Mouse (Mus musculus) embryo, embryonic 11 days (tissue): ENCODE data around the gene Ribc2.

Source experiments
- DNase-seq: peaks from one replicate; pipeline ENCODE4 v3.0.0-alpha.2; 2015

Ribc2 gene

DNA sequence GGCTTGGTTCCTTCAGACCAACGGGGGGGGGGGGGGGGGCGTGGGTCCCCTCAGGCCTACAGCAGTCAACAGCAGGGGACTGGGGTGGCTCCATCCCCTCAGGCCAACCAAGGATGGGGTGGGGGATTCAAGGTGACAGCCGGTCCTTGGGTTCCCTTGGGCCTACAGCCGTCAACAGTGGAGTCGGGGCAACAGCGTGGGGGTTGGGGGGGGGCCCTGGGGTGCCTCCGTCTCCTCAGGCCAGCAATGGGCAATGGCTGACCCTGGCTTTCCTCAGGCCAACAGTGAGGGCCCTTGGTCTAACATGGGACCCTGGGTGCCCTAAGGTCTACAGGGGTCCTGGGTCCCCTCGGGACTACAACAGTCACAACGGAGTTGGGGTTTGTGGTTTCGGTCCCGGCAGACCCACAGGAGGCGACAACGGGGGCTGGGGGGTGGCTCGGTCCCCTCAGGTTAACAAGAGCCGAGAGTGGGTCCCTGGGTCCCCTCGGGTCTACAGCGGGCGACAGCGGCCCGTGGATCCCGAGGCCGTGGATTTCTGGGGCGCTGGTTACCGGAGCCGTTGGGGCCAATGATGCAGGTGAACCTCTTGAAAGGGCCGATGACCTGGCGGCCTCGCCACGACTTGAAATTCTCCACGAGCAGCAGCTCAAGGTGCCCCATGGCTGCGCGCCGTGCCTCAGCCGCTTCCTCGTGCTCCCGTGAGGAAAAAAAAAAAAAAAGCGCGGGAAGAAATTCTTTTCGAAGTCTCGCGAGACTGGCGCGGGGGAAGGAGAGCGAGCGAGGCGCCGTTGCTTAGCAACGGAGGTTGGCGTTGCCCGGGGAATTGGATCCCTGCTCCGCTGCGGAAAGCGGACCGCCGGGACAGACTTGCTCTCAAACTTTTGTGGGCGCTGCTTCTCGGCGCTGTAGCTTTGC is at the start of gene Ribc2, which contains the start of gene Smc1b:
Gene Ribc2, plus strand, starts transcription at position 804 of the 918 bp plus-strand sequence.
Gene Smc1b, minus strand, starts transcription at position 690 of the 918 bp plus-strand sequence.
- DNase-seq = peak; percentile 96

GRCm38 (mm10) chr15:85085641-85086040 is 46.2 kb upstream of the Ribc2 start:
- DNase-seq = no peak

GRCm38 (mm10) chr15:85132193-85132520 is 279 bp downstream of the Ribc2 start:
- DNase-seq = no peak

GRCm38 (mm10) chr15:85135143-85135542 is 3.3 kb downstream of the Ribc2 start:
- DNase-seq = no peak

- DNase-seq = no peak
These were observed 9.4 kb downstream of the Ribc2 start for GRCm38 (mm10) chr15:85141290-85141689.

- no peak for DNase-seq
These were observed 10.6 kb downstream of the Ribc2 start for GRCm38 (mm10) chr15:85142441-85142840.

DNA sequence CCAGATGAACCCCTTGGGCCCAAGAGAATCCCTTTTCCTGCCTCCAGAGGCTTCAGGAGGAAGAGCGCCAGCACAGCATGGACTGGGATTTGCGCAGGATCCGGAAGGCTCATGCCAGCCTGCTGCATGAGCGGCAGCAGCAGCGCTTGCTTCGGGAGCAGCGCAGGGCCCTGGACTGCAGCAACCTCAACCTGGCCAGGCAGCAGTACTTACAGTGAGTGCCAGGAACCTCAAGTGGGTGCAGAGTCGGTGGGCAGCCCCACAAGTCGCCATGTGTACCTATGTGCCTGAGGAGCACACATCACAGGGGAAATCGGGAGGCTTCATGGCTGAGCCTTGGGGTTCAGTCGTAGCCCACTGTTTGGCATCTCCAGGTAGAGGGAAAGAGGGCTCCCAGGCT is 11.3 kb downstream of the Ribc2 start:
- DNase-seq = no peak

- DNase-seq = no peak
These were observed 11.9 kb downstream of the Ribc2 start for GRCm38 (mm10) chr15:85143747-85144146.

GRCm38 (mm10) chr15:85144249-85144648 is 12.4 kb downstream of the Ribc2 start:
- DNase-seq = no peak

DNA sequence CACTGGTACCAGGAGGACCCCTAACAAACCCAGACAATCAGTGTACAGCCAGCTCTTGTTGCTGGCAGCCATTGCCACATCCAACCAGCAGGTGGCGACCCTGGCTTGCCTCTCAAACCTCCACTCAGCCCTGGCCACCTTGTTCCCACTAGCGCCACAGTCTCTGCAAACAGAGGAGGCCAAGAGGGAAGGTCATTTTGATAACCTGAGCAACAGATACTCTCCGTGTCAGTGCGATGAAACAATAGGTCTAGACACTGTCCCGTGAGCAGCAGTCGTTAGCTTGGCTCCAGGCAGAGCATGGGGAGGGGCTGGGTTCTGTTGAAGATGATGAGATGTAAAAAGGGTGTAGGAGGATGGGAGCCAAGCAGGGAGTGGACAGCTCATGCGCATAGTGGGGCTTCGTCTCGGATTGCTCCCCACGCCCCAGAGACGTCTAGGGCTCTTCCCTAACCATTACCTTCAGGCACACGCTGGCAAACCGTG is 19.6 kb downstream of the Ribc2 start:
- peak; percentile 85 for DNase-seq

- no peak for DNase-seq
These were observed 20.7 kb downstream of the Ribc2 start for GRCm38 (mm10) chr15:85152577-85152976.

DNA sequence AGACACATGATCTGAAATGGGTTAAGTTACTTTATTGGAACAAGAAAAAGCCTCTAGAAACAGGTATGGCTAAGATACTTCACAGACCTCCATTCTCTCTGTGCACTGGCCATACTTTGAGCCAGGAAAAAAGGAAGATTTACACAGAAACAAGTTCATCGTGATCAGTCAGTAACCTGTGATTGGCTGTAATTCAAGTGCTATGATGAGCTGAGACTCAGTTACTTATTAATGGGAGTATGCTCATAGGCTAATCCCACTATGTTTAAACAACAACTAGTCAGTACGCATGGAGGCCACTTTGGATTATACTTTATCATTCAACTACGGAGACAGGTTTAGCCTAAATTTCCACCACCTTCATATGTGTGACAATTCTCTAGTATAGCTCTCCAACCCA is 22.2 kb downstream of the Ribc2 start:
- DNase-seq = no peak

DNA sequence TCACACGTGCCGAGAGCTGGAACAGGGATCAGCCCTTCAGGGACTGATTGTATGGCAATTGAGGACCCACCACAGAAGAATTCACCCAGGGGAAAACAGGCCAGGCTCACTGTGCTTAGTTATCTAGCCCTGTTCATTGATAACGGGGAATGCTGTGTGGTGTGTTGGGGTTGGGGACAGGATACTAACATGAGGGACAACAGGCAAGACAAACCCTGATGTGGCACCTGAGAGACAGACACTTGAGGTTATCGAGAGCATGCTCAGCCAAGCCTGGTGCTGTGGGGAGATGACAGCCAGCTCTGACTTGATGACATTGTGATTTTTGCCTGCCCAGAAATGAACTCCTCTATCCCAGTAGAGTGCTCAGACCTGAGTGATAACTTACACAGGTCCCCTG is 24.3 kb downstream of the Ribc2 start:
- no peak for DNase-seq

GRCm38 (mm10) chr15:85161416-85161815 is 29.5 kb downstream of the Ribc2 start:
- DNase-seq = no peak

DNA sequence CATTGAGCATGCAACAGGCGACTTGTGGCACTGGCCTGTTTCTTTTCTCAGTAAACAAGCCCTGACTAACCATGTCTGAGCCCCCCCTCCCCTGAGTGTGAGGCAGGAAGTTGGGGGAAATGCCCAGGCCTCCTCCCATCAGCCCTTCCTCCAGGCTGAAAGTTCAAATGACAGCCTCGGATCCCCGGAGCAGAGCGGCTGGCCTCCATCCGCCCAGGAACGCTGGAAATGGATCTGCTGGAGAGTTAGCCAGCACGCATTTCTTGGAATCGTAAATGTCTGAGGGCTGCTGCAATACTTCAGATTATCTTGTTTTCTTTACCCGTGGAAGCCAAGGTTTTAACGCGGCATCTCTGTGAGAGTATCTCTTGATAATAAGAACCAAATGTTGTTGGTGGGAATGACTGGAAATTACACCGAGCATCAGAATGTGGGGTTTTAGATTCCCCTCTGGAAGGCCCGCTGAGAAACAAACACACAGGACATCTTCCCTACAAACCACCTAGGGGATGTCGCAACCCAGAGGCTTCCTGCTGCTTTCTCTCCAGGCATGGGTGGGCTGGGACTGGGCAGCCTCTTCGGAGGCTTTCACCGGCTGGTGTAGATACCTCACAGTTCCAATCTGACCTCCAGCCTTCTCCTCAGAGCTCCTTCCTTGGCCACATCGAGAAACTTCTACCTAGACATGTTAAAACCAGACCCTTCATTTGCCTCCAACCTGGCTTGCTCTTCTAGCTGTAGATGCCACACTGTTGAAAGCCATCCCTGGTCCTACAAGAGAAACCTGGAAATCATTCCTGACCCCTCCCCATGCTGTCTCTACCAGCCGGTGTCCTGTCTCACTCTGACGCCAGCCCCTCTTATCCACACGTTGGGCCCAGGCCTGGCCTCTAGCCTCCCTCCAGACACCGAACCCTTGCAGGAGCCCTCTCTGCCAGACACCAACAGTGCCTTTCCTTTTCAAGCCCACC is 31.1 kb downstream of the Ribc2 start:
- peak; percentile 63 for DNase-seq

DNA sequence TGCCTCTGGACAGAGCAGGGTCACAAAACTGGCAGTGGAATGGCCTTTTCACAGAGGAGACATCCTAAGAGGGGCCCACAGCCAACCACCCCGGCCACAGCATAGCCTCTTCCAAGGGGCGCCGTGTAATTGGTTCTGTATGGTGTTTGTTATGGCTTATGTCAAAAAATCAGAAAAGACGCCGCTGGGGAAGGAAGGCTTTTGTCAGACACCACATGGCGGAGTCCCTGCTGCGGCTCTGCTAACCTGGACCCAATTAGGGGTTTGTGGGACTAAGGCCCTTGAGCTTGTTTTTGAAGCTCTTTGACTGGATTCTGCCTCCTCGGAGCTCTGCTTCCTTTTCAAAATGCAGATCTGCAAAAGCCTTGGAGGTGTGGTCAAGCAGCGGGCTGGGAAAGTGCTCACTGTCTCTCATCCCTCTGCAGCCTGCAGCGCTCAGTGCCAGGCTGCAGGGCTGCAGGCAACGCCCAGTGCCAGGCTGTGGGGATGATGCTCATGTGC is 34.6 kb downstream of the Ribc2 start:
- peak; percentile 81 for DNase-seq

- DNase-seq = peak; percentile 29
These were observed 35.3 kb downstream of the Ribc2 start for GRCm38 (mm10) chr15:85167086-85167679.

GRCm38 (mm10) chr15:85172054-85172453 is 40.2 kb downstream of the Ribc2 start:
- no peak for DNase-seq

DNA sequence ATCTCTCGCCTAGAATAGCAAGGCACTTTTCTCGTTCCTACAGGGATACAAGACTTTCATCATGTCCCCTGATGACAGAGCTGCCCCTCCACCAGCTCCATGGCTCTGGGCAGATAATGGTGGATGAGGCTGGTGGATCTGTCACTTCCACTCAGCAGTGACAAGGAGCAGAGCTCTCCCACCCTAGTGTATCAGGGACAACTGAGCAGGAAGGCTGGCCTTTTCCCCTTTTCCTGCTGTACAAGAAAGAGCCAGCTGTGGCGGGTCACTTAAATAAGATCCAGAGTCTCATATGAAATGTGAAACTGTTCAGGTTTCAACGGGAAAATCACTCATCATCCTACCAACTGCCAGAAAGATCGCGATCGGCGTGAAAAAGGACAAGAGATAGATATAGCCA is 41.5 kb downstream of the Ribc2 start:
- DNase-seq = peak; percentile 41

GRCm38 (mm10) chr15:85174060-85174459 is 42.2 kb downstream of the Ribc2 start:
- DNase-seq = no peak

GRCm38 (mm10) chr15:85177576-85177975 is 45.7 kb downstream of the Ribc2 start:
- DNase-seq = peak; percentile 87

GRCm38 (mm10) chr15:85178172-85178571 is 46.3 kb downstream of the Ribc2 start:
- DNase-seq = no peak
